Mouse (Mus musculus) erythroblast, embryonic 14.5 days (primary cell): ENCODE data around the gene Gabrr1. TPM values are rescaled to one million over a fixed set of nuclear protein-coding genes. Genes with fewer than 3 reads are reported as not detected.
"Not testable (repeated sequence)": the region's sequence is repeated elsewhere in the genome, so short reads cannot be mapped to it uniquely, and the experiment has no call there.

ENCODE experiments used
- H3K27me3 ChIP-seq: 2 replicates; pipeline ENCODE4 v1.6.1; 2012; ENCODE audit warnings: inconsistent platforms; ENCODE audit not compliant: control insufficient read depth
- H3K36me3 ChIP-seq: 2 replicates; pipeline ENCODE4 v1.6.1; 2012; ENCODE audit warnings: mild to moderate bottlenecking, inconsistent platforms; ENCODE audit not compliant: control insufficient read depth
- H3K4me1 ChIP-seq: 2 replicates; pipeline ENCODE4 v1.6.1; 2012; ENCODE audit warnings: inconsistent platforms; ENCODE audit not compliant: control insufficient read depth
- H3K4me3 ChIP-seq: replicated peaks from 2 replicates; pipeline ENCODE3; 2012; ENCODE audit warnings: moderate library complexity, mild to moderate bottlenecking, inconsistent platforms
- H3K9me3 ChIP-seq: 2 replicates; pipeline ENCODE4 v1.6.1; 2012; ENCODE audit warnings: low read length, inconsistent platforms, mixed read lengths; ENCODE audit not compliant: control insufficient read depth
- GATA1 ChIP-seq: IDR thresholded peaks from 2 replicates; pipeline ENCODE4 v1.6.1; 2012; ENCODE audit warnings: low read length, inconsistent platforms, mixed read lengths
- TAL1 ChIP-seq: IDR thresholded peaks from 3 replicates; pipeline ENCODE4 v1.6.1; 2012; ENCODE audit warnings: low read length, inconsistent platforms, mixed read lengths
- polyA plus RNA-seq: library from polyadenylated mRNA; stranded (reverse); fragments of >175 nt; gene quantifications from 2 replicates; pipeline ENCODE4 v1.2.3, GENCODE M21; 2012

Gabrr1 gene
- 0.01 TPM in 1 of 2 replicates, not detected in the other for polyA plus RNA-seq

DNA sequence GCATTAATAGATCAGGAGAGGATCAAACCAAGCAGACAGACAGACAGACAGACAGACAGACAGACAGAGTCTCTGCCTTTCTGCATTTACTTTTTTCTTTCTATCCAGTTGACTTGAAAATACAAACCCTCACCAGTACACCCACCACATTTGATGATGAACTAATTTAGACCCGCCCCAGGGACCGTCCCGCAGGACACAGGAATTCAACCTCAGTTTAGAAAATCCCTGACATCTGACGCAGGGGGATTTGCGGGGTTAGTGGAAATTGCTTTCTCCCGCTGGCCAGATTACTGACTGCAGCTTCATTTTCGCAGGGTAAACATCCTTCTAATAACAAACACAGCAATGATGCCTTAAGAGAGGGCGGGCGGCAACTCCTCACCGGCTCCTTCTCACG, at the start of gene Gabrr1:
Gabrr1 (plus strand) TSS at position 301 of the 400 bp plus-strand sequence.
- Histone ChIP-seq H3K4me3 (no peak within 1 kb of the TSS), H3K4me1 (no peaks in the 10 kb centered on the region), H3K36me3 (no peaks in the 10 kb centered on the region), H3K27me3 (no peaks in the 10 kb centered on the region), H3K9me3 (no peaks in the 10 kb centered on the region)
- TF ChIP-seq GATA1 (no peak), TAL1 (no peak)

DNA sequence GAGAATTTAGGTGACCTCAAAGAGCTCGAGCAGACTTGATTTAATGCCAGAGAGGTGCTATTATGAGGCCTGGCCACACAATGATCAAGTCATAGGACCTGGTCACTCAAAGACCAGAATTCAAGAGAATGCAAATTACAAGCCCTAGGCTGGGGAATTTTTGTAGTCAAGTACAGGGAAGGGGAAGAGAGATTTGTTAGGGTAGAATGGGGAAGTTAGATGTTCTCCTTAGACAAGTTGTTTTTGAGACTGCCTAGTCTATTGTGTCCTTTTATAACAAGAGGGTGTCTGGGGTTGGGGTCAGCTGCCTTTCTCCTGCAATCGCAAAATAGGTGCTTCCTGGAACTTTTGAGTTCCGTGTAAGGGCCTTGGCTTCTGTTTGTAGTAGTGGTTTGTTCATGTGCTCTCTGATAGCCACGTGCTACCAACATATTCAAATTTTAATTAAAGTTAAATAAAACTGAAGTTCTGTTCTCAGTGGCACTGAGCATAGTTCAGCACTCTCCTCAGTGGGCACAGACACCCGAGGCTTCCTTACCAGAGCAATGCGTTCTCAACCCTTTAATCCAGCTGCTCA, 33.1 kb upstream of the Gabrr1 start:
- H3K36me3 ChIP-seq = no peaks in the 10 kb centered on the region
- no peak for TF ChIP-seq TAL1
- TF ChIP-seq GATA1 = no peak
- no peaks in the 10 kb centered on the region for H3K4me1 ChIP-seq
- H3K9me3 ChIP-seq = peaks cover 3% of the 10 kb centered on the region
- no peaks in the 10 kb centered on the region for H3K27me3 ChIP-seq
- H3K4me3 ChIP-seq = no peak overlapping the region

DNA sequence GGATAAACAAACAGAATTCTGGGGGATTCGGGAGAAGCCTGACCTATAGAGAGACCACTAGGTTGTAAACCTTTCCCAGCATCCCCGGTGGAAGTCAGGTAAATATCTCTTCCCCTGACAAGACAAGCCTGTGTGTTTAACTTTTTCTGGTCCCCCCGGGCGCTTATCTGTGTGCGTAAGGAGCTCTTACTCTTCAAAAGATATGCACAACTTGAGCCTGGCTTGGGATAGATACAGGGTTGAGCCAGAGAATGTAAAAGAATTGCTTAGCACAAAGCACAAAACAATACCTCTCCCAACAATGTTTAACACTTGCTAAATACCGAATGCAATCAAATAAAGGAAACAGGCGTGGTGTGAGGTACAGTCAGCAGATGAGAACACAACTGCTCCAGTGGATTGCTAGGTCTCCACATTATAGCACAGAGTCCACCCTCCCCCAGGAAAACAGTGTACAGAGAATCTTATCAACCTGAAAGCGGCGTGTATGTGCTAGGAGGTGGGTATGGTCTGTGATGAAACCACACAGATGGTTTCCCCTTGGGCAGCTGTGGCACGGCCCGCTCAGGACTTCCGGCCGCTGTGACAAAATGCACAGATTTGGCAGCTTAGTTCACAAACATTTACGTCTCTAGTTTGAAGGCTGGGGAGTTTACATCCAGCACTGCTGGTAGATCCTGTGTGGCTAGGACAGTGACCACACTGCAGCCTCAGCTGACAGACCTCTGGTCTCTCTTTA, 22.4 kb upstream of the Gabrr1 start:
- TF ChIP-seq TAL1 (no peak), GATA1 (no peak)
- H3K27me3 ChIP-seq = no peaks in the 10 kb centered on the region
- no peaks in the 10 kb centered on the region for H3K36me3 ChIP-seq
- peaks cover 20% of the 10 kb centered on the region for H3K4me1 ChIP-seq
- H3K4me3 ChIP-seq = no peak overlapping the region
- no peaks in the 10 kb centered on the region for H3K9me3 ChIP-seq

DNA sequence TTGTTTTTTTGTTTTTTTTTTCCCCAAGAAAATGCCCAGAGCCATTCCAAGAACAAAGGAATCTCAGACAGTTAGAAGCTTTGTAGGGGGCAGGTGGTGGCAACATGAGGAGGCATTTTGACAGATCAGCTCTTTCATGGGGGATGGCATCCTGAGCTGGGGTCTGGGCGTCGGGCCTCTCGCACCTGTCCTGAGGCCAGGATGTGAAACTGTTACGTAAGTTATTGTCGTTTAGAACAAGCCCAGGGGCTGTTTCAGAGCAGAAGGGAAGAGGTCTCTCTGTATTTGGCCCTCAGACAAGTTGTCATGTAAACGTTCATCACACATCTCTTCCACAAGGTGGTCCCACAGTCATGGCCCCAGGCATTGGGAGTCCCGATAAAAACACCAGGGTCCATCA, 21.5 kb upstream of the Gabrr1 start:
- Histone ChIP-seq H3K27me3 (no peaks in the 10 kb centered on the region), H3K4me3 (no peak overlapping the region), H3K9me3 (no peaks in the 10 kb centered on the region), H3K36me3 (no peaks in the 10 kb centered on the region), H3K4me1 (peaks cover 20% of the 10 kb centered on the region)
- TF ChIP-seq GATA1 (no peak), TAL1 (no peak)

DNA sequence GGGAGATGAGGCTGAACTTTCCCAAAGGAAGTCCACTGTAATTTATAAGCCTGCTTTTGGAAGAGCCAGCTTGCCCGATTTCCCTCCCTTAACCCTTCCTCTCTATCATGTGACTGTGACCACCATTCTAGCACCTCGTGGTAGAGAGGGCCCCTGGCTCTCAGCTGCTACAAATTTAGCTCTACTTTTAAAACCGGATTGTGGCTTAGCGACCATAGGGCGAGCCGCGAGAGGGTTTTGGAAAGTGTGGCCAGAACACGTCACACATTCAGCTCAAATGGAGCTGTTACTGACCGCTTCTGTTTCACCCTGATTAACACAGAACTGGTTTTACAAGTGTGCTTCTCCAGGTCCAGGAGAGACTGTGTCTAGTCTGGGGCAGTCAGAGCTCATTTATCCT, 21.0 kb upstream of the Gabrr1 start:
- Histone ChIP-seq H3K9me3 (no peaks in the 10 kb centered on the region), H3K36me3 (no peaks in the 10 kb centered on the region), H3K4me3 (no peak overlapping the region), H3K27me3 (no peaks in the 10 kb centered on the region), H3K4me1 (peaks cover 20% of the 10 kb centered on the region)
- TF ChIP-seq GATA1 (no peak), TAL1 (no peak)

DNA sequence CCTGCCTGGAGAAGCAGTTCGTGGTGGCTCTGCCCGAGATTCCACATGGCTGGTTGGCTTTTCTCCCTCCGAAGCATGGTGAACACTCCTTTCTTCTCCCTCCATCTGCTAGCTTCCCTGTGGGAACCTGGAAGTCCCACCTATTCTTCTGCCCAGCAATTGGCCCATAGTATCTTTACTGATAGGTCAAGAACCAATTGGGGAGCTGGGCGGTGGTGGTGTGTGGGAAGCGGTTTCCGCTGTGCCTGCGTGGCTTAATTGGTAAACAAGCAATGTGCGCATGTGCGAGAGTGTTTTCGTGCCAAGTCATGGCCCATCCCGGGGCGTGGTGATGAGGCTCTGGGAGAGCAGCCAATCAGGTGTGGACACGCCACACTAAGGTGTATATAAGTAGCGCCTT, 19.5 kb upstream of the Gabrr1 start:
- H3K9me3 ChIP-seq, H3K27me3 ChIP-seq, H3K4me3 ChIP-seq, H3K36me3 ChIP-seq: not testable (repeated sequence)
- H3K4me1 ChIP-seq = peaks cover 20% of the 10 kb centered on the region

DNA sequence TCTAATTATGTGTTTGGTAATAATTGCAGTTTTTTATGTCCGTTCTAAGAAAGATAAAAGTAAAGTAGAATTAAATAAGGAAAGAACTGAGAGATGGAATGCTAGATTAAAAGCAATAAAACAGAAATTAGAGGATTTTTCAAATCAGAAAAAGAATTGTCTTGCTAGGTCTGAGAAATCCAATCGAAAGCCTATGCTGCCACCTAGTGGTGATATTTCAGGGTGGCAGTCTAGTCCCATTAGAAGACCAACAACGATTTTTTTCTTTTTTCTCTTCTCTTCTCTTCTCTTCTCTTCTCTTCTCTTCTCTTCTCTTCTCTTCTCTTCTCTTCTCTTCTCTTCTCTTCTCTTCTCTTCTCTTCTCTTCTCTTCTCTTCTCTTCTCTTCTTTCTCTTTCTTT, 13.2 kb upstream of the Gabrr1 start:
- not testable (repeated sequence) for H3K27me3 ChIP-seq, H3K4me1 ChIP-seq, H3K4me3 ChIP-seq, H3K36me3 ChIP-seq, H3K9me3 ChIP-seq

DNA sequence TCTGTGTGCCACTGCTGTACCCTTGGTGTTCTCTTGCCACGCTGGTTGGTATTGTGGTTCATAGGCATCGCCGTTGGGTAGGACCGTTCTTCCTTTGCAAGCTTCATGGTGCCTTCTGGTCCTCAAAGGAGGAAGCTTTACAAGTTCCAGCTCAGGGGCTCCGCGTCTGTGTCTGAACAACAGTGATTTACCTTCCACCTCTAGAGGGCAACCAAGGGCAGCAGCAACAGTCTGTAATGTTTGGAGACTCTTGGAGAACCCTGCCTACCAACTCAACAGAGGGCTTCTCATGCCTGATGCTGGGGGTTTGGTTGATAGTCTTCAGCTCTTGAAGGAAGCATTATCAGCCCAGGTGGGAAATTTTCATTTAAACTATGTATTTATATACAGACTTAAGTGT, 7.8 kb upstream of the Gabrr1 start:
- H3K4me1 ChIP-seq = no peaks in the 10 kb centered on the region

DNA sequence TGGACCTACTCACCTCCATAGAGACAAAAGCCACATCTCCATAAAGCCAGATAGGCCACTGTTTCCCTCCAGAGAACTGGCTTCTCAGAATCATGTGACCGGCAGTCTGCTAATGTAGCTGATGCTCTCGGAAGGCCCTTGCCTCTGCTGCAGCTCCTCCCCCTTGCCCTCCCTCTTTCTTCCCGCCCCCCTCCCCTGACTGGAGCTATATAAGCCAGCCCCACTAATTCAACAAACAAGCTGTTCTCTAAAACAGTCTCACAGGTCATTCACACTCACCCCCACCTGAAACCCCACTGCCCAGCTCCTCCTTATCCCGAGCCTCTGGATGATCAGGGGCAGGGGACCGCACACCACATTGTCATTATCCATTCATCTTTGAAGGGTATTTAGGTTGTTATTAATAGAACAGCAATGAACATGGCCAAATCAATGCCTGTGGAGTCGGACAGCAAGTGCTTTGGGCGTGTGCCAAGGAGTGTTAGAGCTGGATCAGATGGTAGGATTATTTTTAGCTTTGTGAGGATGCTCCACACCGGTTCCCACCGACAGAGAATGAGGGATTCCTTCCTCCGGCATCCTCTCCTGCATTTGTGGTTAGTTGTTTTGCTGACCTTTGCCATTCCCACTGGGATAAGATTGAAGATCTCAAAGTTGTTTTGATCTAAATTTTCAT, 6.8 kb upstream of the Gabrr1 start:
- Histone ChIP-seq H3K4me3 (no peak overlapping the region), H3K36me3 (no peaks in the 10 kb centered on the region), H3K4me1 (no peaks in the 10 kb centered on the region), H3K9me3 (no peaks in the 10 kb centered on the region), H3K27me3 (no peaks in the 10 kb centered on the region)
- TF ChIP-seq GATA1 (no peak), TAL1 (no peak)

More for the DNA sequence above, 7.8 kb upstream of the Gabrr1 start:
- no peak overlapping the region for H3K4me3 ChIP-seq
- TF ChIP-seq GATA1 = no peak
- TF ChIP-seq TAL1 = no peak
- H3K9me3 ChIP-seq = no peaks in the 10 kb centered on the region
- H3K27me3 ChIP-seq = no peaks in the 10 kb centered on the region
- no peaks in the 10 kb centered on the region for H3K36me3 ChIP-seq
